Mouse (Mus musculus) ovary, adult 18-20 months (tissue): ENCODE results near the gene Hist1h2ae.
A peak's percentile ranks its signal among the peaks of the same experiment; 100 is the strongest.
"Not testable (repeated sequence)": the region's sequence is repeated elsewhere in the genome, so short reads cannot be mapped to it uniquely, and the experiment has no call there.

Experiments used
- DNase-seq: peaks from one replicate; pipeline ENCODE4 v3.0.0; 2022; ENCODE audit warnings: low spot score, mixed read lengths

The Hist1h2ae gene

GRCm38 (mm10) chr13:23562699-23563462 lies 8.1 kb downstream of the Hist1h2ae start:
- DNase-seq, result no peak

DNA sequence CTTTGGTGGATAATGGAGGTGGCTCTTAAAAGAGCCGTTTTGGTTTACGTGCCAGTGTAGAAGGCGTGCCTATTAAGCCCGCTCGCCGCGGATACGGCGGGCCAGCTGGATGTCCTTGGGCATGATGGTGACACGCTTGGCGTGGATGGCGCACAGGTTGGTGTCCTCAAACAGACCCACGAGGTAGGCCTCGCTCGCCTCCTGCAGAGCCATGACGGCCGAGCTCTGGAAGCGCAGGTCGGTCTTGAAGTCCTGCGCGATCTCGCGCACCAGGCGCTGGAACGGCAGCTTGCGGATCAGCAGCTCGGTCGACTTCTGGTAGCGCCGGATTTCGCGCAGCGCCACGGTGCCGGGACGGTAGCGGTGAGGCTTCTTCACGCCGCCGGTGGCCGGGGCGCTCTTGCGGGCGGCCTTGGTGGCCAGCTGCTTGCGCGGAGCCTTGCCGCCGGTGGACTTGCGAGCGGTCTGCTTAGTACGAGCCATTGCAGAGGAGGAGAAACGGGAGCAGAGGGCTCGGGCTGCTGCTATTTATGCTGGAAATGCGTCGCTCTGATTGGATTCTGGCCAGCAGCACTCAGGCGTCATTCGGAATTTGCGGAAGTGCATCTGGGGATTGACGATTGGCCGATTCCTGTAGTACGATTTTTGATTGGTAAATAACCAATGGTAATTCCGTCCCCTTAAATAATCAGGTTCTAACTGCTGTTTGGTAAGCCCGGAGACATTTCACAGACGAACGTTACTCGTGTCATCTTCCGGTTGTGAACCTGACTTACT lies 8.9 kb downstream of the Hist1h2ae start, which contains the start of gene Hist1h3e:
Hist1h3e (minus strand) TSS at position 487 of the 777 bp plus-strand sequence.
- DNase-seq, result peak; percentile 90

DNA sequence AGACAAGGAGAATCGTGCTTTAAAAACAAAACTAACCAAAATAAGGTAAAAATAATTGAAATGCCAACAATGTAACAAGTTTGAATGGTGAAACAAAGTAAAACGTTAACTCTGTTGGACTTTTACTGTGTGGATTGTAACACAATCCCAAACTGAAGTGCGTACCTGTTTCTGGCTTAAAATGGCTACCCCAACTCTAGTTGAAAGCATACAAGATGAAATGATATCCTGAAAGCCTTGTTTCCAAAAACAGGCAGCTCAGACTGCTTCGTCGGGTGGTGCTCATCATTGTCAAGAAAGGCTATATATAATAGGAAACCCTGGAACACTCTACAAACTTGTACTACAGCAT lies 9.5 kb downstream of the Hist1h2ae start:
- not testable (repeated sequence) for DNase-seq

GRCm38 (mm10) chr13:23560699-23561098 lies 10.3 kb downstream of the Hist1h2ae start:
- not testable (repeated sequence) for DNase-seq

DNA sequence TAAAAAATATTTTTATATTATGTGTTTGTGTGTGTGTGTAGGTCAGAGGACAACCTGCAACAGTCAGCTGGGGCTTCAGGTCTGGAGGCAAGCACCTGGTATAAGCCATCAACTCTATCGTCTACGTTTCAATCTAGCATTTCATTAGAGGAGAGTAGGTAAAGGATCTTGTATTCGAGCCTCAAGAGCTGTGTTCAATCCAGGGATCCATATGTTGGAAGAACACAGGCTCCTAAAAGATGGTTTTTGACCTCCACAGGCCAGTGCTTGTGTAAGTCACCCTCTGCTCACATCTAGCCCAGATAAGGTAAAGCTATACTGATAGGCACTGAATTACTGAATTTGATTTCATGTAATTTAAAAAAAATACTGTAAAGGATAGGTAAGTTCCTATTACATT lies 14.1 kb downstream of the Hist1h2ae start:
- no peak for DNase-seq

- peak; percentile 56 for DNase-seq
Measured at GRCm38 (mm10) chr13:23555839-23556416, 15.1 kb downstream of the Hist1h2ae start.

GRCm38 (mm10) chr13:23554925-23555838 lies 15.8 kb downstream of the Hist1h2ae start:
- peak; percentile 72 for DNase-seq

DNA sequence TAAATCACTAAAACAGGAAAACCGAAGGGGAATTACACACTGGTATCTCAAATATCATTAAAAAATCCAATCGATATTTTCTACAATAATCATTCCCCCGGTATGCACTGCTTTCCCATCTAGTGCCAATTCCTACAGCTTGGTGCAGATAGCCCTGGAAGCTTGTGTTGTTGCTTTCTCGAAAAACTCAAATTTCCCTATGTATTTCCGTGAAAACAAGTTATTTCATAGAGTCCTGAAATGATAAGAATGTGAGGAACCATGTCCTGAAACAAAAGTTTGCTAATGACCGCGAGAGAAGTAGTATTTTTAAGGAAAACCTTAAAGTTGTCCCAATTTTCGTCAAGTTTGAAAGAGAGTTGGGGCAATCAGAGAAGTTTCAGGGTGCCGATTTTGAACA lies 16.6 kb downstream of the Hist1h2ae start:
- no peak for DNase-seq

DNA sequence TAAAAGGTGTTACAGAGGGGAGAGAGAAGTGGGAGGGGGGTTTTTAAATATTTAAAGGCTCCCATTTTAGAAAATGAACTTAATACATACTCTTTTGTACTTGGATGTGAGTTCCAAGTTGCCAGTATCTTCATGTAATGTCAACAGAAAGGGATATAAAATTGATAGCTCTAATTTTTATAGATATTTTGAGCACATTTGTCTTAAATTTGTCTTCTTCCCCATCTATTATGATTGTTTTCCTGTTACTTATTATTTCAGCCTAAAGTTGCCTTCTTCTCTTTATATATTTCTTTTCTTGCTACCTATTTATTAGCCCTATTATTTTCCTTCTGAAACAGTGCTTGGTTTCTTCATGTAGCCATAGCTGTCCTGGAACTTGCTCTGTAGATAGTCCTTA lies 18.1 kb downstream of the Hist1h2ae start, which contains the start of gene Hist1h1d:
Hist1h1d (plus strand) TSS at position 301 of the 400 bp plus-strand sequence.
- no peak for DNase-seq

DNA sequence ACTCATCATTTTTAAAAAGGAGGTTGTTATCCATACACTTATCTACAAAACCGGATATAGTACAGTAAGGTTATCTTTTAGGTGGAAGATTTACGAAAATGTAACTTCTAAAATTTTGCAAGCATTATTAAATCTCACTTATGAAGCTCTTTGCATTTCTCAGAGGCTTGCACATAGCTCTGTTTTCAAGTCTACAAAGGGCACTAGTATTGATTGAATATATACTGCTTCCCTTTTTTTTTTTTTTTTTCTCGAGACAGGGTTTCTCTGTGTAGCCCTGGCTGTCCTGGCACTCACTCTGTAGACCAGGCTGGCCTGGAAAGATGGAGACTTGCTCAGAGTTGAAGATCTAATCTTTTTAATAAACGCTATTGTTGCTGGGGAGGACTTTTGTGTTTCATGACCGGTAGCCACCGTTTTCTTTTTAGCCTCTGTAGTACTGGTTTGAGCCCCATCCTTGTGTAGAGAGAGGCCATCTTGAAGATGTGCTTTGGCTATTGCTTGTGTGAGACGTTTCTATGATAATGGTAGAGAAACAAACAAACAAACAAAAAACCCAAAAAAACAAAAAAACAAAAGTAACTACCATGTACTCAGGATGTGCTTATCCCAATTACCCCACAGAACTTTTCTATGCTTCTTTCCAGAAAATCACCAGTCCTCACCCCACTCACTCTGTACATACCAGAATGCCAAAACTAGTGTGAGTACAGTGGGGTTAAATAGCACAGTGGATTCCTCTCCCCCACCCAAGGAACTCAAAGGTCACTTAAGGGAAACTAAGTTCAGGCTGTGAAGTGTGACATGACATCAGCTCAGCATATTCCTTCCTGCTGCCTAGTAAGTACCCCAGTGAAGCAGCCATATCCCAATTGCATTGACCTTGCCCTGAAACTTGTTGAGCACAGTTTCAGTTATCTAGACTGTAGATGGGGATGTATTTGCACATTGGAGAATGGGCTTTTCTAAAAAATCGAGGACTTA lies 18.8 kb downstream of the Hist1h2ae start:
- no peak for DNase-seq

- DNase-seq, result peak; percentile 82
Measured at GRCm38 (mm10) chr13:23551146-23551834, 19.7 kb downstream of the Hist1h2ae start, which contains the start of gene Hist1h4f. Gene Hist1h4f, minus strand, starts transcription at chr13:23551648.

DNA sequence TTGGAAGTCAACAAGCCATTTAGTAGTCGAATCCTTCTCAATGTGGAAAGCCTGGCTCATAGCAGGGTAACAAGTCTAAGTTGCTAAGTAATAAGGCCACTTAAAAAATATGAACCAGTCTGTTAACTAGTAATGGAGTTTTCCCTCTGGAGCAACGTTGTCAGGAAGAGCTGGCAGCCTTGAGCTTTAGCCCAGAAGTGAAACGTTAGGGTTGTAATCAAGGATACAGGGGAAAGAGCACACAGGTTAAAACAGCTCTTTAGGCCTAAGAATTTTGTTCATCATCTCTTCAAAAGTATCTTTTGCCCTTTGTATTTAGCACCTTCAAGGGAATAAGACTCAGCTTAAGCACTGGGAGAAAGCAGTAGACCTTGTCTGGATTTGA lies 20.3 kb downstream of the Hist1h2ae start:
- DNase-seq, result no peak

GRCm38 (mm10) chr13:23546694-23547093 lies 24.3 kb downstream of the Hist1h2ae start:
- DNase-seq, result no peak

GRCm38 (mm10) chr13:23544787-23545120 lies 26.3 kb downstream of the Hist1h2ae start:
- not testable (repeated sequence) for DNase-seq

GRCm38 (mm10) chr13:23543965-23544786 lies 26.8 kb downstream of the Hist1h2ae start, which contains the start of gene Hist1h3f:
Gene Hist1h3f, plus strand, starts transcription at chr13:23544052.
- DNase-seq, result peak; percentile 55

DNA sequence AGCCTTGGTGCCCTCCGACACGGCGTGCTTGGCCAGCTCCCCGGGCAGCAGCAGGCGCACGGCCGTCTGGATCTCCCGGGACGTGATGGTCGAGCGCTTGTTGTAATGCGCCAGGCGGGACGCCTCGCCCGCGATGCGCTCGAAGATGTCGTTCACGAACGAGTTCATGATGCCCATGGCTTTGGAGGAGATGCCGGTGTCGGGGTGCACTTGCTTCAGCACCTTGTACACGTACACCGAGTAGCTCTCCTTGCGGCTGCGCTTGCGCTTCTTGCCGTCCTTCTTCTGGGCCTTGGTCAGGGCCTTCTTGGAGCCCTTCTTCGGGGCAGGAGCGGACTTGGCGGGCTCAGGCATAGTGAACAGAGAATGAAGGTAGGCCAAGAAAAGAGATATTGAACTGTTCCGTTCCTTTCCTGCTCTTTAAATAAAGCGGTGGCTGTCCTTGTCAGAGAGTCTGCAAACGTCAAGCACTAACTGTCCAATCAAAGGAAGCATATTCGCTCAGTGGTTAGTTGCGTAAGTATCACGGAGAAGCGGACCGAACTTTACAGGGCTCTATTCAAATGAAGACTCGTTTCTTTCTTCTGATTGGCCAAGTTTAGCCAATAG lies 27.9 kb downstream of the Hist1h2ae start, which contains the start of gene Hist1h2bh:
Hist1h2bh (minus strand) TSS at position 394 of the 609 bp plus-strand sequence.
- peak; percentile 73 for DNase-seq

- not testable (repeated sequence) for DNase-seq
Measured at GRCm38 (mm10) chr13:23542225-23542980, 28.6 kb downstream of the Hist1h2ae start.
